27 mouse cellular contexts compared by ENCODE assay signal in the genomic region with DNA sequence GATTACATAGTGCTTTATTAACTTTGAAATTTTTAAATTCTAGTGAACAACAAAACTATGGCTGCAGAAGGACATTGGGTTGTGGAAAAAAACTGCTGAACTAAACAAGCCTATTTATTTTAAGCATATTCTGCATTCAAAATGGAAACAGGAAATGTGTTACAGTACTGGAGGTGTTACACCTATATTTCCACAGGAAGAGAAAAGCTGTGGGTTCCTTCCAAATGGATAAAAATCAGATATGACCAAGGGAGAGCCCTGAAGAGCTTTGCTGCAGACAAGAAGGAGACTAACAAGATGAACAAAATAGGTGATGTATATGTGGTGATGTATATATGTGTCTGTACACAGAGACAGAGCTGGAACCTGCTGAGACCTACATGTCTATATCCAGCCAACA. TPM values are rescaled to one million over a fixed set of nuclear protein-coding genes. Genes with fewer than 3 reads are reported as not detected.
A peak's percentile ranks its signal among the peaks of the same experiment; 100 is the strongest.
DNase-seq lines count a peak whose midpoint lies in the region; ATAC-seq lines count a peak whose summit lies in the region.
"Had no signal": no experiment of that assay in that cellular context is flagged by ENCODE, and none has a peak within 500 bp of the region (broad histone marks: within the 10 kb centered on the region; RNA-seq: fewer than 3 reads in every experiment).

No protein-coding gene starts in this region.

- no peak for DNase-seq in lung, postnatal 14 days
- no peak for DNase-seq in ovary, postnatal 36 days (ENCODE audit: low spot score)
- no peak for DNase-seq in heart, adult 11 months
- DNase-seq in right cerebral cortex, postnatal 14 days = no peak
- DNase-seq: adrenal gland, adult 2 months; adrenal gland, postnatal 10 days; adrenal gland, postnatal 25 days; cerebellum, adult 11 months; cerebellum, adult 18-20 months; cerebellum, adult 8-10 months; cerebellum, adult 9-11 months; cerebellum, postnatal 14 days; cerebellum, postnatal 36 days; embryo, embryonic 11 days had no signal

- ATAC-seq in CD4-positive, CD25-positive, alpha-beta regulatory T cell, adult 4 months = peak; percentile 43
- ATAC-seq in activated CD4-positive, CD25-positive, alpha-beta regulatory T cell, adult 4 months = peak; percentile 70
- peak; percentile 69 for ATAC-seq in inflammation-experienced regulatory T-cells, adult 6 months
- ATAC-seq: forebrain, embryonic 14.5 days; forebrain, embryonic 16.5 days; Patski had no signal

RNA-seq across cellular contexts. Expression of a gene that starts 30.3 kb away (rescaled TPM):
- polyA plus RNA-seq in CD4-positive, CD25-positive, alpha-beta regulatory T cell, adult 4 months (2017; shearing (Covaris generic)) = under 1 TPM in 1 of 2 experiments, not detected in 1; 0.17 TPM
- 1 to 10 TPM in 1 of 2 experiments, not detected in 1; 3.7 TPM for polyA plus RNA-seq in activated CD4-positive, CD25-positive, alpha-beta regulatory T cell, adult 4 months (2017; shearing (Covaris generic))
- polyA plus RNA-seq in inflammation-experienced regulatory T-cells, adult 6 months (2017; shearing (Covaris generic)) = 1 to 10 TPM in 2 of 3 experiments, under 1 TPM in 1; 0.95 to 5.0 (median 1.1) TPM
- polyA plus RNA-seq: adrenal gland, adult 2 months; brain, embryonic 14.5 days; C2C12; embryonic facial prominence, embryonic 11.5 days; erythroblast, embryonic 14.5 days; forebrain, embryonic 10.5 days; forebrain, embryonic 12.5 days; forebrain, embryonic 14.5 days; forebrain, embryonic 16.5 days; G1E had no signal
